Mouse (Mus musculus) kidney, adult 9 months (tissue): ENCODE results near the gene Apoc4.
"Not testable (repeated sequence)": the region's sequence is repeated elsewhere in the genome, so short reads cannot be mapped to it uniquely, and the experiment has no call there.

Experiments used
- DNase-seq: peaks from one replicate; pipeline ENCODE4 v3.0.0; 2022

The Apoc4 gene

DNA sequence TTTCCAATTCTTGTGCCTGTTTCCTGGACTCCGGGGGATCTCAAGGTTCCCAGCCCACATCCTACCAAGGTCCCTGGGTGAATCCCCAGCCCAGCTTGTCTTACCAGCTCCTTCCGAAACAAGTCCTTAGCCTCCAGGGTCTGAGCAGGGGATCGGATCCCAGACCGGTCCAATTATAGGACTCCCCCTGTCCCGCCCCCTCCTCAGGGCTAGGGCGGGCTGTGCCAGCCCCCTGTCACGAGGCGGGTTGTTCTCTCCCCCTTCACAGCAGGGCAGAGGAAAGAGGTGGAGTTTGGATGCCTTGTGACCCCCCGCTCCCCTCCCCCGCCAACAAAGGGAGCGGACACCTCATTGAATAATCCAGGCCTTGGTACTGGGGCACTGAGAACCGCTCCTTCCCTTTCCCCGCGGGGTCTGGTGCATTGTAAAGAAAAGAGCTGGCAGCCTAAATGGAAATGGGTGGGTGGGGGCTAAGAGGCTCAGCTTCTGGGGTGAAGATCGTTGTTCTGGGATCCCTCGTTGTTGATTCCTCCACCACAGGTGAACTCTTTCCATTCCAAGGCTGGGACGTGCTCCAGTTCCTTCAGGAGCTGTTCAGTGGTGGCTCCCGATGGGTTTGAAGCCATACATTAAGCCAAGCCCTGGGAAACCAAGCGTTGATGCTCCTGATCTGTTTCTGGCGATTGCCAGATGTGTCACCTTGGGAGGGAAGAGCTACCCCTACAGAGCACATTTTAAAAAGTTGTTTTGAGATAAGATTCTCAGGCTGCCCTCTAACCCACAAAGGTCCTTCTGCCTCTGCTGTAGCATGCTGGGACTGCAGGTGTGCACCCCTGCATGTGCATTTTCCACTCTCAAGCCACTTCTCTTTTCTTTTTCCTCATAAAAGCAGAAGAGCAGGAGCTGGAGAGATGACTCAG is 17.9 kb upstream of the Apoc4 start, which contains the start of gene Apoe:
TSS of gene Apoe (minus strand) at position 282 of the 920 bp plus-strand sequence.
- DNase-seq, result peak; percentile 62

DNA sequence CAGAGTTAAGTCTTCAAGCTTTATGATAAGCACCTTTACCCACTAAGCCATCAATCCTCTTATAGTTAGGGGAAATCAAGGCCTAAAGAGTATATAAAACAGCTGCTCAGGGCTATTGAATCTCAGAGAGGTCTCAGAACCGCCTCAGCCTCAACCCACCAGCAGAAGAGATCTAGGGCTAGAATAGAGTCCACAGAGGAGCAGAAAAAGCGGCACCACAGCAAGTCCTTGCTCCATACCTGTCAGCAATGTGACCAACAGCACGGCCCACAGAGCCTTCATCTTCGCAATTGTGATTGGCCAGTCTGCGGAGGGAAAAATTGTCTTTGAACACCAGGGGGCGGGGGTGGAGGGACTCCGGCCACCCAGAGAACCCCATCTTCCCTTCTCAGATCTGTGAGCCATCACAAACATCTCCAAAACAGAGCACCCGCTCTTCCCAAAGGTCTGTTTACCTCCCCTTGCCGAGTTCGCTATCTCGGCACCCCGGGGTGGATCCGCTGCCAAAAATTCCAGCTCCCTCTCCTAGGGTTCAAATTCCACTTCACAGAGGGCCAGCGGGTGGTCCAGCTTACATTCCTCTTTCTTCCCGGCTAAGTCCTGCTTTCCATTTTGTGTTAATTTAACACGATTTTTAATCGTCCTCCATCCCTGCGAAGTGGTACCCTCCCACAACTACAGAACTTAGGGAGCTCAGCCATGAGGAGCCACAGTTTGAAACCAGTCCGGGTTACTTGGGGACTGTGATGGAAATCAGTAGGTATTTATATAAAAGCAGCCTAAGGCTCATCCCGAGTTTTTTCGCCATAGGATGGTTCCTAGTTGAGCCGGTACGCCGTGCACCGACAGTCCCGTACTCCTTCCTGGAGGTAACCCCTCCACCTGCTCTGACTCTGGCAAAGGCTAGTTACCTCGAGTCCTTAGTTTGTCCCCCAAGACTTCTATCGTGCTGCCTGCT is 16.9 kb upstream of the Apoc4 start:
- peak; percentile 61 for DNase-seq

DNA sequence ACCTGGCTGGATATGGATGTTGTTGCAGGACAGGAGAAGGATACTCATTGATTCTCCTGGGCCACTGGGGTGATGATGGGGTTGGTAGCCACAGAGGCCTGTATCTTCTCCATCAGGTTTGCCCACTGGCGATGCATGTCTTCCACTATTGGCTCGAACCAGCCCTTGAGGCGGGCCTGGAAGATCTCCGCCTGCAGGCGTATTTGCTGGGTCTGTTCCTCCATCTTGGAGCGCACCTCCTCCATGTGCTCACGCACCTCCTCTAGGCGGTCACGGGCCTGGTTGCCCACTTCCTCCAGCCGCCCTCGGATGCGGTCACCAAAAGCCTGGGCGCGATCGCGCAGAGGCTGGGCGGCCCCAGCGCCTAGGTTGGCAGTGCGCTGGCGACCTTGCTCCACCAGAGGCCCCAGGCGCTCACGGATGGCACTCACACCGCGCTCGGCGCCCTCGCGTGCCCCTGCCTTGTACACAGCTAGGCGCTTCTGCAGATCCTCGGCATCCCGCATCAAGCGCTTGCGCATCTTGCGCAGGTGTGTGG is 15.1 kb upstream of the Apoc4 start:
- no peak for DNase-seq

DNA sequence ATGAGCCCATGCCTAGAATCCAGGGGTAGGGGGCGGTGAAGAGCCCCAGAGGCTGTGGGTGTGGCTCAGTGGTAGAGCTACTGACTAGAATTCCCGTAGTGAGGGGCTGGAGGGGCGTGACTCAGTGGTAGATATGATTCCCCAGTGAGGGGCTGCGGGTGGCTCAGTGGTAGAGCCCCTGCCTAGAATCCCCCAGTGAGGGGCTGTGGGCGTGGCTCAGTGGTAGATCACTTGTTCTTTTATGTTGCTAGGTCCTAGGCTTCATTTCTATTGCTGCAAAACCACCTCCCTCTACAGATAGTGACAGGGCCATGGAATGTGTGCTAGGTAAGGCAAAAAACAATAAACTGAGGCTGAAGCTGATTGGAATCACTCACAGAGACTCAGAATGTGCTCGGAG is 14.6 kb upstream of the Apoc4 start:
- no peak for DNase-seq

DNA sequence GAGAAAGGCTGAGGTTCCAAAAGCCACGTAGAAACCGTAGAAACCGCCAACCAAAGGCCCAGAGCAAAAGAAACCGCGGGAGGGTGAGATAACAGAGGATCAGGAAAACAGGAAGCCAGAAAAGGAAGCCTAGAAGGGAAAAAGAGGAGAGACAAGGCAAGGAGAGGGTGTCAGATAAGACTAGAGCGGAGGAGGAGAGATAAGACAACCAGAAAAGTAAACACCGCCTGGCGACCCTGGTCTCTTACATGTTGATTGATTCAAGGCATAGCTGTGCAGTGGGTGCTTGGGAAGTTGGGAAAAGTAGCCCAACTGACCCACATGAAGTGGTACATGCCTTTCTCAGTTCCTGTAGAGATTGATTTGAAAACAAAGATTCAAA is 13.9 kb upstream of the Apoc4 start:
- no peak for DNase-seq

DNA sequence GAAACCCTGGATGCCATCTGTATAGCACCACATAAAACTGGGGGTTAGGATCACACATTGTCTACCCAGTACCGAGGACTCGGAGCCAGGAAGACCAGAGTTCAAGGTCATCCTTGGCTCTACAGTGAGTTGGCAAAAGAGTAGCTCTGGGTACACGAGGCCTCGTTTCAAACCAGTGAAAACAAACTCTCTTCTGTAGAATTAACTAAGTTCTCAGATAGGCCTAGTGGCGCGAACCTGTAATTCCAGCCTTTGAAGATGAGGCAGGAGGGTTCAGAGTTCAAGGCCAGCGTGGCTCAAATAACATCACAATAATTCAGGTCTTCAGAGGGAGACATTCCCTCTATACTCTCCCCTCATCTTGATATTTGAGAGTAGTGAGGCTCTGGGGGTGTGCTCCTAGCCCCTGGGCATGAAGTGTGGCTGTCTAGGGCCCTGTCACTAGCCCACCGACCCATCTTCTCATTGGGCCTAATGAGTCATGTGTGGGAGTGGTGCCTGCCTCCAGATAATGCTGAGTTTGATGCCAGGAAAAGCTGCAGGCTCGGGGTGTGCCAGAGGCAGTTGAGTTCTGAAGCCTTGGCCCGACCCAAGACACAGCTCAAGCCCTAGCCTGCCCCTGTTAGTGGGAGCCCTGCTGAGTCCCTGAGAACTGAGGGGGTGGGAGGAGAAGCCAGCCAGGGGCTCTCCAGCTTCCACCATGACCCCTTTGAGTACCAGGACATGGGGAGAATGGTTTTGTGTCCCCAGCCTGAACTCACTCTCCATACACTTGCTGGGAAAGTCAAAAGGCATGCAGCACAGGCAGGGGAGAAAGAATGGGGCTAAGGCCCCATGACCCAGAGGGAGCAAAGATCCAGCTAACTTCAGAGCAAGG is 13.3 kb upstream of the Apoc4 start:
- no peak for DNase-seq

DNA sequence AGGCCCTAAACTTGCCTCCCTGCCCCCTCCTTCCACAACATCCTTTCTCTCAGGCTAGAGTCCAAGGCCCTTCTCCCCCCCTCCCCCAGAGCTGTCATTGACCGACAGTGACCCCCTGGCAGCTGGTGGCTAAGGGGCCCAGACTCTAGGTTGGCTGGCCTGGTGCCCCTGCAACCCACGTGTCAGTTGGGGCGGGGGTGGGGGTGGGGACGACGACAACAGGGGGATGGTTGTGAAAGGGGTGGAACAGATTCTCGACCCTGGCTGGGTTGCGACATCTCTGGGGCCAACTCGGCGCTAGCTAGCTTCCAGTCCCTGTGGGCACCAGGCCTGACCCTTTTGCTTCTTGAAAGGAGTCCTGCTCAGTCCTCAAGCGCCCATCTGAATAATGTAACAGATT is 12.1 kb upstream of the Apoc4 start:
- DNase-seq, result no peak

DNA sequence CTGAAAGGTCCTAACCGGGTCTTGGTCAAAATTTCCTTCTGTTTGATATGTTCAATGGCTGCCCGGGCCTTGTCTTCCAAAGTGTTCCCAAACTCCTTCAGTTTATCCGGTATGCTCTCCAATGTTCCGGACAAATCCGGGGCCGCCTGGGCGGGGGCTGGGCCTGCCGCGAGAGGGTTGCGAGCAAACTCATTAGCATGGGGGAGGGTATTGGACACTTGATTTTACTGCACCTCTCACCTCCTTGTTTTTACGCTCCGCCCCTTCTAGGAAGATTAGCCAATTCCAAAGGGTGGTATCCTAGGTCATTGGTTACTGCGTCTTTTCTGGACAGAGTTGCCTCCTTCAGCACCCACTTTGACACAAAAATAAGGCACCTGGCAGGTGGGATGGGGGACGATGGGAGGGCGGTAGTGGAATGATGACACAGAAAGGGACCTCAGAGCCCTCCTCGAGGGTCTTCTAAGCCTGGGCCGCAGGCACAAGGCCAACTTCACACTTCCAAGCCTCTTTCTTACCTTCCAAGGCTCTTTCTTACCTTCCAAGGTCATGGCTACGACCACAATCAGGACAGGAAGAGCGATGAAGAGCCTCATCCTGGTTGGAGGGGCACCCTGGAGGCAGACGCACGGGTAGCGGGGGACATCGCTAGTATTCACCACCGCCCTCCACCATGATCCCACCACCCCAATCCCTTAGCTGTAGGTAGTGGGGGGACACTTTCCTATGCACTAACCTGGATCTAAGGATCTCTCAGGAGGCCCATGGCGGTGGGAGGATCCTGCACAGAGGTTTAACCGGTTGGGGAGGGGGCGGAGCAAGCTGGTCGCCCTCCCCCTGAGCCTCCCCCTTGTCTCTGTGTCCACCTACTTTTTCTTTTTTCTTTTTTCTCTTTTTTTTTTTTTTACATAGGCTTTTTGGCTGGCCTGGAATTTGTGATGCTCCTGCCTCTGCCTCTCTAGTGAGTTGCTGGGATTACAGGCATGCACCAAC is 10.9 kb upstream of the Apoc4 start, which contains the start of gene Apoc1:
TSS of gene Apoc1 (minus strand) at position 788 of the 993 bp plus-strand sequence.
- DNase-seq, result no peak

DNA sequence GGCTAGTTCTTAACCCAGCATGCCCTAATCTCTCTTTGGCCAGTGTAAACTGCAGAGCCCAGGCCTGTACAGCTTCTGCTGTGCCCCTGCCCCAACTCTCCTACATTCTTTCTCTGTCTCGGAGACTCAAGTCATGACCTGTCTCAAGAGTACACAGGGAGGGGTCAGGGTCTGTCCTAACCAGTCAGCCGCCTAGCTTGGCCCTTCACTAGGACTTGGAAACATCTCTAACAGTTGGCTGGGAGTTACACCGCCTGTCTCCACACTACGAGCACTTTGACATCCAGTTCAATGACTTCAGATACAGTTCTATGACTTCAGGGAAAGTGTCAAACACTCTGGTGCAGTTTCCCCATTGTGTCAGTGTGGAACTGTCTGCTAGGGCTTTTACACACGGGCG is 10.2 kb upstream of the Apoc4 start:
- DNase-seq, result no peak

DNA sequence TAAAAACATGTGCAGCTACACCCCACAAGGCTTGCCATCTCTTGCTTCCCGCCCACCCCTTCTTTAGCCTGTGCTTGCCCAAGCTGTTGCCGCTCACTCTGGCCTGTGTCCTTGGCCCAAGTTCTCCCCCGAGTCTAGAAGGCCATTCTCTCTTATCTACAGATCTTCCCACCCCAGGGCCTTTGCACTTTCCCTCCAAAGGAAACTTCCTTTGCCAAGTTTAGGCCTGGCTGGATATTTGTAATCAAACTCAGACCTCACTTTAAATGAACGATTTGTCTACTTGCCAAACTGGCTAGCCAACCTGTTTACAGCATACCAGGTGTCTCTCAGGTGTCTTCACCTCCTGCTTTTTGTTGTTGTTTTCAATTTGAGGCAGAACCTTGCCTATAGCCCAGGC is 9.6 kb upstream of the Apoc4 start:
- DNase-seq, result no peak

DNA sequence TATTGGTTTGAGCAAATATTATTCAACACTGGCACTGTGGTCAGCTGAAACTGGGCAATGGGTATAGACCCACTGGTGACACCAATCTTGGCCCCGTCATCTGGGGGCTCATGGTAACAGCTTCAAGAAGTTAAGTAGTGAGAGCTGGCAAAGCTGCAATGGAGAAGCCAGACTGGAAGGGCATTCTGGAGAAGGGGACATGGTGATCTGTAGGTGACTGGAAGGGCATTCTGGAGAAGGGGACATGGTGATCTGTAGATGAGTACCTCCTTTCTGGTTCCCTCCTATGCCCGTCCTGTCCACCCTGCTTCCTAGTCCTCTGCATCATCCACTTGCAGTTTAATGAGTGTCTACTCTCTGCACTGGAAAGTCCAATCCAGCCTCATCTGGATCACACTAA is 7.3 kb upstream of the Apoc4 start:
- DNase-seq, result no peak

DNA sequence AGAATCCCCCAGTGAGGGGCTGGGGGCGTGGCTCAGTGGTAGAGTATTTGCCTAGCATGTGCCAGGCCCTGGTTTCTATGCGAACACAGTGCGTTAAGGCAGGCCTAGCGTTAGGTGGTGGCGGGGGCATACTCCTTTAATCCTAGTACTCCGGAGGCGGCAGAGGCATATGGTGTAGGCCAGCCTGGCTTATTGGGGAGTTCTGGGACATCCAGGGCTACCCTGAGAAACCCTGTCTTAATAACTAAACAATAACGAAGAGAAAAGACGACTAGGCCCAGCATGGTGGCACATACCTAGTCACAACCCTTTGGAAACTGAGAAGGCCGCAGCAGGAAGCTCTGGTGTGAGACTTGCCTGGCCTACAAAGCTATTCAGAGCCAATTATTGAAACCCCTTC is 6.8 kb upstream of the Apoc4 start:
- DNase-seq, result no peak

DNA sequence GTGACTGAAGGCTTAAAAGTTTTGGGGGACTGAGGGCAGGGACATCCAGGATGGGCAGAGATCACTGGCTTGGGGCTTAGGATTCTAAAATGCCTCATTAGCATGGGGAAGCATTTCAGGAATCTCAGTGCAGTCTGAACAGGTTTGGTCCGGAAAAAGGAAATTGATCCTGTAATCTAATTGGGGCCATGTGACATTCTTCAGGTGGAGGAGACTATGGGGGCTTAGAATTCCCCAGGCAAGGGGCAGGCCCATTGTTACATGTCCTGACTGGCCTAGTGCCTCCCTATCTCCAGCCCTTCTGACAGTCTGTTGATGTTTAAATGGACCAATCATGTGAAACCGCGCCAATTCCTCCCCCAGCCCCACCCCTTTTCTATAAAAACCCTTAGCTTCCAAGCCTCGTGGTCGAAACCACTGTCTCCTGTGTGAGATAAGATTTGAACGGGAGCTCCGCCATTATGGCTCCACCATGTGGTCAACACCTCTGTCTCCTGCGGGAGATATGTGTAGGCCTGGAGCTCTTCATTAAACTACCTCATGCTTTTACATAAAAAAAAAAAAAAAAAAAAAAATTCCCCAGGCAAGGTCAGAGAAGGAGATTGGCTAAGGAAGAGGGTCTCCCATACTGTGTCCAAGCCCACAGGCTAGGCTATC is 5.8 kb upstream of the Apoc4 start:
- DNase-seq, result not testable (repeated sequence)

DNA sequence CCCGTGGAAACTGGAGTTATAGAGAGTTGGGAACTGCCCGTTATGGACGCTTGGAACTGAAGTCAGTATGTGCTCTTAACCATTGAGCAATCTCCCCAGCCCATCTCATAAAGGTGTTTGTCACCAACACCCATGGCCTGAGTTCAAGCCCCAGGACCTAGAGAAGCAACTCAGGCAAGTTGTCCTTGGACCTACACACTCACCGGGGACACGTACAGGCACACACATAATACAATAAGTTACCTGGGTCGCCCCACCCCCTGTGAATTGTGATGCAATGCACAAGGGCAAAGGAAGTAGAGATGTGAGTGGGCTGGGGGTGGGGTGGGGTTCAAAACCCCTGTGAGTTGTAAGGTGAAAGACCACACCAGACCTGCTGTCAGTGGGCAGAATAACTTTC is 5.2 kb upstream of the Apoc4 start:
- DNase-seq, result no peak

DNA sequence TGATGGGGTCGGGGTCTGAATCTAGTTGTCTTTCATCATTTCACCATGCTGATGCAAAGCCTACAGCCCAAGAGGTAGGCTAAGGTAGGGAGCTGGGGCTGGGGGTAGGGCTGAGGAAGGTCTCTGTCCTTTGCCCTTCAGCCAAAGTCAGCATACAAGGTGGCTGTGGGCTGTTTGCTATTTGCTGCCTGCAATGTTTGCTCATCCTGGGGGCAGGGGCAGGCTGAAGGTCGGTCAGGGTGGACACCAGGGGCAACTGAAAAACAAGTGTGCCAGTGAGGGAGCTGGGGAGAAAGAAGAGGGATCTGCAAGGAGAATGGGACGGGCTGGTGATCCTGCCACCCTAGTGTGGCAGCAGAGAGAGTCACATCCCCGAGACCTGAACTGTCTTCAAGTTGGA is 4.1 kb upstream of the Apoc4 start:
- no peak for DNase-seq

DNA sequence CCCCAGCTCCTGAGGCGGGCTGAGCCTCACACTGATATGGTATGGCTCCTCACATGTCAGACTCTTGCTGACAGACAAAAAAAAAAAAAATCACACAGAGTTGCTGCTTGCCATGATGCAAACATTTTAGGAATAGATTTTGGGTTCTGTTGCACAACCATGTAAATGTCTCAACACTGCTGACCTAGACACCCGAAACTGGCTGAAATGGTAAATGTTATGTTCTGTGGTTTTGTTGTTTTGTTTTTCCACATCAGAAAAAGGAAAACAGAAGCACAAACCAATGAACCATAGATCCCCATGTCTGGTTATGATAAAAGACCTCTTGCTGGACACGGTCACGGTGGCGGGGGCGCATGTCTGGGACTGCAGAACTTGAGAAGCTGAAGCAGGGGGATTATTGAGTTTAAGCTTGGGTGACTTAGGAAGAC is 2.5 kb upstream of the Apoc4 start:
- DNase-seq, result no peak

DNA sequence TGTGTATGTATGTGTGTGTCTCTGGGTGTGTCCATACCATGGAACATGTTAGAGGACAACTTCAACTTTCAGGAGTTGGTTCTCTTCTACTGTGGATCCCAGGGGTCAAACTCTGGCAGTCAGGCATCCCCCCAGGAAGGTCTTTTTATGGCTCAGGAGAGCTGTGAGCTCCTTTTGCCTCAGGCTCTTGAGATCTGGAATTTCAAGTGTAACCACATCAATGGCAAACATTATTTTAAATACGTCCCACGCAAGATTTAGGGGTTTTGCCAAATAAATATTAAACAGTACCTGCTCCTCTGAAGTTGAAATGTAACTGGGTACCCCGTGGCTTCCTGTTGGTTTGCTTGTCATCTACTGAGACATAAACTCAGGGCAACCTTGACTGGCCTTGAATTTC is 1.7 kb upstream of the Apoc4 start:
- no peak for DNase-seq

DNA sequence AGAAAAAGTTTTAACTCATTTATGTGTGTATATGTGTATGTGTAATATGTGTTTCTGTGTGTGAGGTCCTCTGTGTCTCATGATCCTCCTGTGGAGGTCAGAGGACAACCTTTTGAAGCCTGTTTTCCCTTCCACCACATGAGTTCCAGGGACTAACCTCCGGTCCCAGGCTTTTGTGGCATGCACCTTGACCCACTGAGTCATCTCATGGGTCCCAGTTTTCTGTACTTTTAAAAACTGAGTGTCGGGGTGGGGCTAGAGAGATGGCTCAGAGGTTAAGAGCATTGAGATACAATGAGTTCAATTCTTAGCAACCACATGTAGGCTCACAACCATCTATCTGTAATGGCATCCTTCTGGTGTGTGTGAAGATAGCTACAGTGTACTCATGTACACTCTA is 577 bp downstream of the Apoc4 start:
- no peak for DNase-seq

DNA sequence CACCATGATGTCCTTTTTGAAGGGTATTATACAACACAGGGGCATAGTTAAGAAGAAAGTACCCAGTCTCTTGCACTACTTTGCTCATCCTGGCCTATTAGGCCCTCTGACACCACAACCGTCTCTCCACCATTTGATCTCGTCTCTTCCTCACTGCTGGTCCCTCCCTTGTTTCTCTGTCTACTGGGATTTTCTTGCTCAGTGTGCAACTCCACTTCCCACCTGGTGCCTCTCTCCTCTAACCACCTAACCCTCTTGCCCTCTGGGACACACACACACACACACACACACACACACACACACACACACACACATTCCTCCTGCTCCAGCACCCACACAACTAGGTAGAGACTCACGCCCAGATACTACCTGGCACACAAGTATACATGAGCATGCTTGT is 2.4 kb downstream of the Apoc4 start:
- no peak for DNase-seq

DNA sequence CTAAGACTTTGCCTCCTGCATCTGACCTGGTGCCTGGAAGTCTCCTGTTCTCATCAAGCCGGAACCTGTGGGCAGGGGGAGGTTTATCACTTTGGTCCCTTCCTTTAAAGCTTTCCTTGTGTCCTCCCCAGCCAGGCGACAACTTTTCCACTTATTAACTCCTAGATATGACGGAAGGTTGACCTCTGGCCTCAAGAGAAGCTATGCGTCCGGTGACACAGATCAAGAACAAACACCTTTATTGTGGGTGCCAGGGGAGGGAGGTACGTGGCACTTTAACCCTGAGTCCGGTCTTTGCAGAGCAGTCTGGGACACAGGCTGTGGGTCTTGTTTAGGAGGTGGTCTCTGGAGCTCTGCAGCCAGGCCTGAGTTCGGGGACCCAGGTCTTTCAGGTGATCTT is 3.4 kb downstream of the Apoc4 start, which contains the start of gene Apoc2:
TSS of gene Apoc2 (minus strand) at position 70 of the 400 bp plus-strand sequence.
- DNase-seq, result no peak
